Mouse (Mus musculus) kidney, postnatal 0 days (tissue): ENCODE measurements at regions not wholly inside any gene's neighbourhood (a gene's known extent, or its start where the extent isn't known, plus 50 kb on each side); places are given as distances from the start of the nearest gene placed in this dataset.
A peak's percentile ranks its signal among the peaks of the same experiment; 100 is the strongest.

Experiments
- ATAC-seq: fragments of 200-750 bp; cut with Nextera tagmentation; replicated peaks from 2 replicates; pipeline ENCODE4 v1.8.0; 2017; ENCODE audit warnings: low read depth, moderate number of reproducible peaks, moderate TSS enrichment, moderate library complexity; ENCODE audit not compliant: low FRiP score
- DNase-seq: peaks from one replicate; pipeline ENCODE4 v3.0.0-alpha.2; 2016; ENCODE audit warnings: low spot score
- H3K27ac ChIP-seq: fragments of 300-500 bp; sonication (generic); 2 replicates; pipeline ENCODE4 v1.5.1; 2014; ENCODE audit warnings: mild to moderate bottlenecking
- H3K27me3 ChIP-seq: fragments of 300-500 bp; sonication (generic); 2 replicates; pipeline ENCODE4 v1.6.1; 2014; ENCODE audit warnings: low read length, mixed read lengths; ENCODE audit not compliant: insufficient read depth
- H3K36me3 ChIP-seq: fragments of 300-500 bp; sonication (generic); 2 replicates; pipeline ENCODE4 v1.6.1; 2014; ENCODE audit warnings: low read length, mixed read lengths; ENCODE audit not compliant: insufficient read depth
- H3K4me1 ChIP-seq: fragments of 300-500 bp; sonication (generic); replicated peaks from 2 replicates; pipeline ENCODE4 v1.6.1; 2014; ENCODE audit warnings: antibody characterized with exemption, low read length, mixed read lengths; ENCODE audit not compliant: insufficient read depth
- H3K4me2 ChIP-seq: fragments of 300-500 bp; sonication (generic); 2 replicates; pipeline ENCODE4 v1.6.1; 2014; ENCODE audit warnings: mild to moderate bottlenecking, low read length, moderate library complexity, mixed read lengths
- H3K4me3 ChIP-seq: fragments of 300-500 bp; sonication (generic); replicated peaks from 2 replicates; pipeline ENCODE4 v1.5.1; 2014; ENCODE audit warnings: low read depth, low read length
- H3K9ac ChIP-seq: fragments of 300-500 bp; sonication (generic); 2 replicates; pipeline ENCODE4 v1.6.1; 2014; ENCODE audit warnings: low read depth, low read length
- H3K9me3 ChIP-seq: fragments of 300-500 bp; sonication (generic); replicated peaks from 2 replicates; pipeline ENCODE4 v1.6.1; 2016; ENCODE audit warnings: low read length, inconsistent platforms, mixed read lengths
- CTCF ChIP-seq: IDR thresholded peaks from 2 replicates; pipeline ENCODE4 v1.5.1; 2016; ENCODE audit warnings: antibody characterized with exemption, low read depth, mild to moderate bottlenecking, moderate library complexity
- WGBS: fragments of 180-500 bp; shearing (Covaris S2); extraction: QIAGEN DNeasy Blood & Tissue Kit; methylation state at CpG from one replicate; pipeline ENCODE4 v1.1.7; 2014; 5-methylcytosine and 5-hydroxymethylcytosine counted together

DNA sequence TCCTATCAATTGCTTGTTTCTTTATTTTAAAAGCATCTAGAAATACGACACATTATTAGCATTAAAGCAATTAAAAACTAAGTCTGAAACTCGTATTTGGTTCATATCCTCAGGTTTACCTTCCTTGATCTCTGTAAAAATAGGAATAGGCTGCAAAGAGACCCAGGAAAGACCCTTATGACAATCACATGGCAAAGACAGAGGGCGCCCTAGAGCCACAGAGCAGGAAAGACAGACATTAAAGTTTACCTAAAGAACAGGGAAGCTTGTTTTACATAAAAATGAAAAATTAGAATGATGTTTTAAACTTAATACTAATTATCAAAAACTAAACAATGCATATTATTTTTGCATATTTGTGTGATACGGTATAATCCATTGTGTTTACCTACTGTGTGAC is 153.2 kb downstream of the Usp25 start:
- no peak overlapping the region for H3K9ac ChIP-seq
- H3K9me3 ChIP-seq = no peaks in the 10 kb centered on the region
- DNase-seq = no peak
- no peaks in the 10 kb centered on the region for H3K27me3 ChIP-seq
- TF ChIP-seq CTCF = peak; percentile 60
- no peak for ATAC-seq
- 73% methylated on average over 4 of the region's 4 CpGs for WGBS
- no peak overlapping the region for H3K4me2 ChIP-seq
- no peaks in the 10 kb centered on the region for H3K36me3 ChIP-seq
- H3K4me3 ChIP-seq = no peak overlapping the region
- H3K27ac ChIP-seq = no peak overlapping the region
- H3K4me1 ChIP-seq = no peaks in the 10 kb centered on the region

- H3K4me1 ChIP-seq = 0 out of 2 replicates have a peak, but pooled peaks cover 4% of the 10 kb centered on the region
- H3K27ac ChIP-seq = no peak overlapping the region
- no peaks in the 10 kb centered on the region for H3K36me3 ChIP-seq
- no peak overlapping the region for H3K4me3 ChIP-seq
- no peak overlapping the region for H3K9ac ChIP-seq
- DNase-seq (peak; percentile 81), ATAC-seq (peak; percentile 71; the same call in 1 of the 2 replicates)
- H3K27me3 ChIP-seq = no peaks in the 10 kb centered on the region
- TF ChIP-seq CTCF = no peak
- no peaks in the 10 kb centered on the region for H3K9me3 ChIP-seq
- no peak overlapping the region for H3K4me2 ChIP-seq
- WGBS = 13% methylated on average over 8 of the region's 8 CpGs
Observed at GRCm38 (mm10) chr16:77173026-77173692, 159.7 kb downstream of the Usp25 start.

DNA sequence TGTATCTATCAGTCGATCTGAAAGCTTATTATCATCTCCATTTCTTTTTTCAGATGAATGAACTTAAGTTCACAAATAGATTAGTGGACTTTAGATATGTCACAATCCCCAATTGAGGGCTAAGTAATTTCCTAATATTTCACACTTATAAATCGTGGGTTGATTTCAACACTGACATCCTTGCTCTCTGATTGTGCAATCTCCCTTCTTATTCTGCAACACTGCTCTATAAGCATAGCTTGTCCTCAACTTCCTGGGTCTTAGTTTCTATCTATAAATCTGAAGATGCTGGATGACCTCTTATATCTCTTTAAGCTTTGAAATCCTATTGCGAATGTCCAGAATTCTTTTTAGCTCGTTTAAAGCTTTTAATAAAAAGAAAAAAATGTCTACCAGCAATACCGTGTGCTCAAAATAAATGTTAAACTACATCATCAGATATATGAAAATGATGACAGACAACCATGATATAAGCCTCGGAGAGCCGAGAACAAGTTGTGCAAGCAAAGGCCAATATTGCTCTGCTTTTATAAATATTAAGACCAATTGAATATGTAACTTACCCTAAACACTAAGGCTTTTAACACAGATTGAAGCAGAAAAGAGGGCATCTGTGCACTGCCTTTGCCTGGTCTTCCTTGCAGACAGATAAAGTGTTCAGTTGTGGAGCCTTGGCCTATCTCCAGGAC is 161.4 kb downstream of the Usp25 start:
- no peaks in the 10 kb centered on the region for H3K36me3 ChIP-seq
- no peak for TF ChIP-seq CTCF
- 69% methylated on average over 7 of the region's 7 CpGs for WGBS
- no peak overlapping the region for H3K9ac ChIP-seq
- H3K4me1 ChIP-seq = 0 out of 2 replicates have a peak, but pooled peaks cover 4% of the 10 kb centered on the region
- no peaks in the 10 kb centered on the region for H3K27me3 ChIP-seq
- ATAC-seq (no peak), DNase-seq (no peak)
- no peak overlapping the region for H3K4me3 ChIP-seq
- H3K27ac ChIP-seq = no peak overlapping the region
- H3K4me2 ChIP-seq = no peak overlapping the region
- no peaks in the 10 kb centered on the region for H3K9me3 ChIP-seq

GRCm38 (mm10) chr16:77180990-77181389 is 167.5 kb downstream of the Usp25 start:
- no peak for DNase-seq
- no peaks in the 10 kb centered on the region for H3K9me3 ChIP-seq
- no peaks in the 10 kb centered on the region for H3K36me3 ChIP-seq
- no peak for ATAC-seq
- 62% methylated on average over 2 of the region's 2 CpGs for WGBS
- H3K27me3 ChIP-seq = no peaks in the 10 kb centered on the region
- no peaks in the 10 kb centered on the region for H3K4me1 ChIP-seq
- no peak overlapping the region for H3K4me2 ChIP-seq
- no peak overlapping the region for H3K27ac ChIP-seq
- H3K4me3 ChIP-seq = no peak overlapping the region
- no peak for TF ChIP-seq CTCF
- no peak overlapping the region for H3K9ac ChIP-seq
